12 mouse cellular contexts compared by ENCODE assay signal in genomic region chr2:155283793-155284192, GRCm38 (mm10). TPM values are rescaled to one million over a fixed set of nuclear protein-coding genes. Genes with fewer than 3 reads are reported as not detected.
DNase-seq lines count a peak whose midpoint lies in the region; ATAC-seq and TF ChIP-seq lines count a peak whose summit lies in the region.
"Had no signal": no experiment of that assay in that cellular context is flagged by ENCODE, and none has a peak within 500 bp of the region (broad histone marks: within the 10 kb centered on the region; RNA-seq: fewer than 3 reads in every experiment).

No protein-coding gene starts in this region.

- ATAC-seq in heart, embryonic 11.5 days (replicated peaks; ENCODE audit: insufficient number of reproducible peaks, low FRiP score, low TSS enrichment), result no peak
- no peak for ATAC-seq in heart, embryonic 15.5 days (replicated peaks; ENCODE audit: insufficient number of reproducible peaks, insufficient read depth, low FRiP score, low read depth)
- ATAC-seq in kidney, embryonic 16.5 days (ENCODE audit: low FRiP score, low TSS enrichment), result no peak
- ATAC-seq in forebrain, embryonic 11.5 days (replicated peaks; ENCODE audit: low FRiP score), result no peak
- ATAC-seq: liver, postnatal 0 days had no signal

- H3K9me3 ChIP-seq in heart, embryonic 11.5 days (replicated peaks; ENCODE audit: control insufficient read depth, low read length), result no peaks in the 10 kb centered on the region
- no peaks in the 10 kb centered on the region for H3K9me3 ChIP-seq in heart, embryonic 15.5 days (replicated peaks)
- no peaks in the 10 kb centered on the region for H3K9me3 ChIP-seq in kidney, embryonic 16.5 days (ENCODE audit: low read length)
- no peaks in the 10 kb centered on the region for H3K9me3 ChIP-seq in forebrain, embryonic 11.5 days (ENCODE audit: control insufficient read depth, low read length)
- H3K9me3 ChIP-seq: limb, embryonic 10.5 days had no signal

- peak; percentile 96 for DNase-seq in heart, adult 11 months
- peak; percentile 37 for DNase-seq in ZHBTc4 (ENCODE audit: low read depth, low spot score)
- DNase-seq in brain, adult 2 months (ENCODE audit: low read depth, low spot score), result peak; percentile 25
- no peak for DNase-seq in forebrain, embryonic 11.5 days (ENCODE audit: low spot score)
- DNase-seq in thymus, adult 2 months, result no peak
- DNase-seq: liver, postnatal 0 days; thymus, adult 18-20 months had no signal

- no peak for TF ChIP-seq CTCF in thymus, adult 2 months (IDR thresholded peaks at IDR 0.05; ENCODE audit: borderline replicate concordance, control insufficient read depth, extremely low read depth, insufficient read depth, low read length, poor library complexity)

- no peak overlapping the region for H3K4me2 ChIP-seq in heart, embryonic 11.5 days
- no peak overlapping the region for H3K4me2 ChIP-seq in heart, embryonic 15.5 days
- no peak overlapping the region for H3K4me2 ChIP-seq in kidney, embryonic 16.5 days (replicated peaks; ENCODE audit: low read depth, low read length)
- no peak overlapping the region for H3K4me2 ChIP-seq in forebrain, embryonic 11.5 days (ENCODE audit: low read depth, low read length, severe bottlenecking)

- H3K36me3 ChIP-seq in heart, embryonic 11.5 days (ENCODE audit: control insufficient read depth, insufficient read depth, low read length), result no peaks in the 10 kb centered on the region; the same call in none of the 2 replicates
- no peaks in the 10 kb centered on the region for H3K36me3 ChIP-seq in heart, embryonic 15.5 days
- H3K36me3 ChIP-seq in kidney, embryonic 16.5 days (ENCODE audit: insufficient read depth, low read length), result peaks cover 3% of the 10 kb centered on the region
- no peaks in the 10 kb centered on the region for H3K36me3 ChIP-seq in forebrain, embryonic 11.5 days (ENCODE audit: control insufficient read depth, insufficient read depth, low read length)
- H3K36me3 ChIP-seq in thymus, adult 2 months (ENCODE audit: control insufficient read depth, insufficient read depth, low read length), result no peaks in the 10 kb centered on the region

- H3K9ac ChIP-seq in heart, embryonic 11.5 days (ENCODE audit: low read depth, low read length), result no peak overlapping the region
- no peak overlapping the region for H3K9ac ChIP-seq in heart, embryonic 15.5 days
- no peak overlapping the region for H3K9ac ChIP-seq in kidney, embryonic 16.5 days (replicated peaks; ENCODE audit: low read length)
- H3K9ac ChIP-seq in forebrain, embryonic 11.5 days (ENCODE audit: low read length), result no peak overlapping the region
- H3K9ac ChIP-seq: liver, postnatal 0 days had no signal

- 85% methylated on average over 4 of the region's 4 CpGs for WGBS in heart, embryonic 11.5 days (ENCODE audit: insufficient replicate concordance)
- 79% methylated on average over 4 of the region's 4 CpGs for WGBS in heart, embryonic 15.5 days
- WGBS in kidney, embryonic 16.5 days, result 89% methylated on average over 4 of the region's 4 CpGs
- 94% methylated on average over 4 of the region's 4 CpGs for WGBS in forebrain, embryonic 11.5 days
- WGBS in thymus, adult 2 months, result 92% methylated on average over 4 of the region's 4 CpGs

- TF ChIP-seq POLR2A in thymus, adult 2 months (IDR thresholded peaks at IDR 0.05; ENCODE audit: control insufficient read depth, extremely low read depth, insufficient read depth, low read length, poor library complexity), result no peak

- no peak overlapping the region for H3K27ac ChIP-seq in heart, embryonic 11.5 days (ENCODE audit: low read depth, low read length)
- H3K27ac ChIP-seq in heart, embryonic 15.5 days, result peak overlapping the region; percentile 60; the same call in 1 of the 2 replicates
- H3K27ac ChIP-seq in kidney, embryonic 16.5 days (ENCODE audit: low read length), result no peak overlapping the region
- H3K27ac ChIP-seq in forebrain, embryonic 11.5 days (ENCODE audit: low read depth, low read length), result no peak overlapping the region
- H3K27ac ChIP-seq in thymus, adult 2 months (ENCODE audit: control insufficient read depth, insufficient read depth, low read length), result no peak overlapping the region
- H3K27ac ChIP-seq: limb, embryonic 10.5 days had no signal

- H3K4me1 ChIP-seq in heart, embryonic 11.5 days (ENCODE audit: control insufficient read depth, insufficient read depth, low read length), result peaks cover 9% of the 10 kb centered on the region; the same call in 1 of the 2 replicates
- H3K4me1 ChIP-seq in heart, embryonic 15.5 days (replicated peaks), result peaks cover 34% of the 10 kb centered on the region
- H3K4me1 ChIP-seq in kidney, embryonic 16.5 days (ENCODE audit: insufficient read depth, low read length), result no peaks in the 10 kb centered on the region
- H3K4me1 ChIP-seq in forebrain, embryonic 11.5 days (replicated peaks; ENCODE audit: control insufficient read depth, insufficient read depth, low read length), result no peaks in the 10 kb centered on the region
- no peaks in the 10 kb centered on the region for H3K4me1 ChIP-seq in thymus, adult 2 months (replicated peaks; ENCODE audit: control insufficient read depth, insufficient read depth, low read length)
- H3K4me1 ChIP-seq: limb, embryonic 10.5 days had no signal

- no peak overlapping the region for H3K4me3 ChIP-seq in heart, embryonic 11.5 days (ENCODE audit: low read depth, low read length)
- no peak overlapping the region for H3K4me3 ChIP-seq in heart, embryonic 15.5 days
- no peak overlapping the region for H3K4me3 ChIP-seq in kidney, embryonic 16.5 days (ENCODE audit: low read length)
- H3K4me3 ChIP-seq in forebrain, embryonic 11.5 days (ENCODE audit: low read depth, low read length), result no peak overlapping the region
- no peak overlapping the region for H3K4me3 ChIP-seq in thymus, adult 2 months (ENCODE audit: control insufficient read depth, insufficient read depth, low read length)
- H3K4me3 ChIP-seq: erythroblast, embryonic 14.5 days; limb, embryonic 10.5 days had no signal

- H3K27me3 ChIP-seq in heart, embryonic 11.5 days (ENCODE audit: control insufficient read depth, insufficient read depth, low read length), result no peaks in the 10 kb centered on the region
- H3K27me3 ChIP-seq in heart, embryonic 15.5 days, result no peaks in the 10 kb centered on the region
- no peaks in the 10 kb centered on the region for H3K27me3 ChIP-seq in kidney, embryonic 16.5 days (ENCODE audit: insufficient read depth, low read length)
- H3K27me3 ChIP-seq in forebrain, embryonic 11.5 days (ENCODE audit: control insufficient read depth, insufficient read depth, low read length), result no peaks in the 10 kb centered on the region
- H3K27me3 ChIP-seq in thymus, adult 2 months (ENCODE audit: control insufficient read depth, insufficient read depth, low read length), result no peaks in the 10 kb centered on the region

RNA-seq across cellular contexts. Expression of gene Map1lc3a, which starts 7.7 kb away (rescaled TPM):
- 187 and 189 TPM in 2 replicates for polyA plus RNA-seq in heart, embryonic 11.5 days (2014; fragmentation: Nextera tagmentation; extraction: Ambion mirVana)
- 354 and 380 TPM in 2 replicates for polyA plus RNA-seq in heart, embryonic 15.5 days (2015; fragmentation: Nextera tagmentation; extraction: Ambion mirVana)
- 156 and 165 TPM in 2 replicates for polyA plus RNA-seq in kidney, embryonic 16.5 days (2015; fragmentation: Nextera tagmentation; extraction: Ambion mirVana)
- polyA plus RNA-seq in forebrain, embryonic 11.5 days (2014; fragmentation: Nextera tagmentation; extraction: Ambion mirVana), result 129 and 148 TPM in 2 replicates
- 159 and 161 TPM in 2 replicates for polyA plus RNA-seq in thymus, adult 2 months (2012; rRNA removed)

RNA-seq across cellular contexts. Expression of gene Dynlrb1, which starts 47.5 kb away (rescaled TPM):
- polyA plus RNA-seq in heart, embryonic 11.5 days (2014; fragmentation: Nextera tagmentation; extraction: Ambion mirVana), result 427 and 429 TPM in 2 replicates
- 375 and 381 TPM in 2 replicates for polyA plus RNA-seq in heart, embryonic 15.5 days (2015; fragmentation: Nextera tagmentation; extraction: Ambion mirVana)
- polyA plus RNA-seq in kidney, embryonic 16.5 days (2015; fragmentation: Nextera tagmentation; extraction: Ambion mirVana), result 391 and 404 TPM in 2 replicates
- 460 and 463 TPM in 2 replicates for polyA plus RNA-seq in forebrain, embryonic 11.5 days (2014; fragmentation: Nextera tagmentation; extraction: Ambion mirVana)
- polyA plus RNA-seq in thymus, adult 2 months (2012; rRNA removed), result 277 and 303 TPM in 2 replicates

Comparison
In these comparisons a context has a peak if more than half of its experiments do, and no peak if none do; other contexts are left out.
1. DNase-seq: peak in heart, adult 11 months (single experiment), ZHBTc4 (single experiment) and brain, adult 2 months (single experiment); none in forebrain, embryonic 11.5 days (single experiment) and thymus, adult 2 months (single experiment).